Mouse (Mus musculus) adrenal gland, adult (tissue): ENCODE data around the gene Ikzf1.

Source experiments
- DNase-seq, 2 experiments: peaks; one replicate each; pipeline ENCODE4 v3.0.0; 2022 to 2023; ENCODE audit warnings: low spot score in 1 of 2; ENCODE audit not compliant: inconsistent age in 2 of 2

The Ikzf1 gene

GRCm38 (mm10) chr11:11690059-11690844, 5.4 kb downstream of the Ikzf1 start:
- peak in 1 of 2 experiments; percentile 27 for DNase-seq

- no peak for DNase-seq
Observed at GRCm38 (mm10) chr11:11690845-11691196, 6.0 kb downstream of the Ikzf1 start.

DNA sequence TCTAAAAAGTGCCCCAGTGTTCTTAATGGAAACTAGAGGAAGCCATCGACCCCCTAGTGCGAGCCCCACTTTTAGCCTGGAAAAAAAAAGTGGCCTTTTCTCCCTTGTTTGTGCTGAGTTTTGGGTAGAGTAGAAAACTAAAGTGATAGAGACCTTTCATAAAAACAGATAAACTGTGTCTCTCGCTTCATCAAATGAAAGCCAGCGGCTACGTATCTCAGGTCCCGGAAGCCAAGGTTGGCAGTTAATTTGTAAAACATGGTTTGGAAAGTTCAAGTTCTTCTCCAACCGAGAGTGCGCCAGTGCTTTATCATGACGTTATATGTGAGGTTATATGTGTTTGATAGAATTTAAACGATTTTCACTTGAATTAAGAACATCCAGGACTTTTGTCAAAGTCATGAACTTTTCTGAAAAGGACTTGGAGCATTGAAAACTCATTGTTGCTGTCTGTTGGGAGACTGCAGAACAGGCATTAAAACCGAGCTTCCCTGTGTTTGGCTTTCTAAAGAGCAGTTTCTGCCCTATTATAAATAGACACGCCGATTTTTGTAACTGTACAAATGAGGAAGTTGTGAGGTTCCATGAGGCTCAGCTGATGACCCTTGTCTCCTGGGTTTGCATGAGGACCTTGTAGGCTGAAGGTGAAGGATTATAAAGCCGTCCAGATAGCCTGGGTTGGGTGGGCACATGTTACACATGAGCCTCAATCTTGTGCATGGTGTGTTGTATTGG, 6.7 kb downstream of the Ikzf1 start:
- DNase-seq, result no peak

DNA sequence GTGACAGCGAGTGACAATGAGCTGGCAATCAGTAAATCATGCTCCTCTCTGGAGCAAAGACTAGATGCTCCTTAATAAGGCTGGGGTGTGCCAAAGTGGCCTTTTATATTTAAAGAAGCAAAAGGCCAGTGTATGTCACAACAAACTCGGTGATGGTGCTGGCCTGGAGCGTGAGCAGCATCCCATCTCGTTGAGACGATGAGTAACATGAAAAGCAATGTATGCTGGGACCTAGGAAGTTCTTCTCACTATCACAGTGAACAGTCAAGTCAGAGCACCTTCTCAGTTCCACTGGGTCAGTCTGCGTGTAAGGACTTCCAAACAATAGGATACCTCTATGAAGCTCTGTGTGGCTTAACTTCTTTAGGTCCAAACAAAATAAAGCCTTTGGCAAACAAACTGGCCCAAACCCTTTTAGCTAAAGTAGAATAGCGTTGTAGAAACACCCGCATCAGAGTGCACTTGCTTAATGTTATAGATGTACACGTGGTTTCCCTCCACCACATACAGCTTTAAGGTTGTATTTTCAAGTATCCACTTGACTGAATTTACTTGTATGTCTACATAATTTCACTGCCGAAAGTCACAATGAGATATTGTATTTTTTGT, 7.9 kb downstream of the Ikzf1 start:
- no peak for DNase-seq

GRCm38 (mm10) chr11:11693446-11693845, 8.6 kb downstream of the Ikzf1 start:
- DNase-seq, result no peak

DNA sequence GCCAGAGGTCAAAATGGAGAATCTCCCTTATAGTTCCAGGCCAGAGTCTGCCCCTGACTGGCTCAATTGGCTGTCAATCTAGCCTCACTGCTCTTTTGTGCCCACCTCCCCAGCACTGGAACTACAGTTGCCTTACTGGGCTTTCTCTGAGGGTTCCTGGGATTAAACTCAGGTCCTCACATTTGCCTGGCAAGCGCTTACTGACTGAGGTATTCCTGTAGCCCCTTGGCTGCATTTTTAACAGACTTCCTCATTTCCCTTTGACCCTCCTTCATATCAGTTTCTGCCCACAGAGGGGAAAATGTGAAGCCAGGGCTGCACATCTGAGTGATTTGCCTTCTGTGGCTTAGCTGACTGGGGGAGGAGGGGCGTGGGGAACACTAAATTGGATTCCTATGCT, 9.3 kb downstream of the Ikzf1 start:
- no peak for DNase-seq

DNA sequence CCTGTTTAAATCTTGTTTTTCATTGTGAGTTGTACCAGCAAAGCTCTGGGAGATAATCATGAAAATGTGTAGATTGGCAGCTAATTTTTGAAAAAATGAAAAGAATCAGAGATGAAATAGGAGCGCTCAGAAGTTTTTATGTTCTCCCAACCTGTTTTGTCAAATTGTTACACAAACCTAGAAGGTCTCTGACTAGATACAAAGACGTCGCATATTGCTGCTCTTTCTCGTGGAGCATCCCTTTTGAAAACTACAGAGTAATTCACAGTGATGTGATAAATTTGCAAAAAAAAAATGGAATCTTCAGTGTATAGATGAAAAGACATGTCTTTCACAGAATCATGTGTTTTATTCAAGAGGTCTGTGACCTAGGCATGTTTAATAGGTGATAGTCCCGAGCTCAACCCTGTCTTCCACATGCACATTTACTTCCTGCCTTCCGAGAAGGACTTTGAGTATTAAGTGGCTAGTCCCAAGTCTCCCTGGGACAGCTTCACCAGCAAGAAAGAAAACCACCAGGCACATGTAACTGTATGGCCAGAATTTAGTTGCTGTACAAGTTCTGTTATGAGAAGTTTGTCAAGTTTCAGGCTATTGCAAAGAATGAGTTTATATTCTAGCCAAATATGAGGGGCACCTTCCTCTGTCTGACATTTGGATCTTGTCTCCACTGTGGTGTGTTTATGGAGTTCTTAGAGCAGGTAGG, 9.8 kb downstream of the Ikzf1 start:
- no peak for DNase-seq

DNA sequence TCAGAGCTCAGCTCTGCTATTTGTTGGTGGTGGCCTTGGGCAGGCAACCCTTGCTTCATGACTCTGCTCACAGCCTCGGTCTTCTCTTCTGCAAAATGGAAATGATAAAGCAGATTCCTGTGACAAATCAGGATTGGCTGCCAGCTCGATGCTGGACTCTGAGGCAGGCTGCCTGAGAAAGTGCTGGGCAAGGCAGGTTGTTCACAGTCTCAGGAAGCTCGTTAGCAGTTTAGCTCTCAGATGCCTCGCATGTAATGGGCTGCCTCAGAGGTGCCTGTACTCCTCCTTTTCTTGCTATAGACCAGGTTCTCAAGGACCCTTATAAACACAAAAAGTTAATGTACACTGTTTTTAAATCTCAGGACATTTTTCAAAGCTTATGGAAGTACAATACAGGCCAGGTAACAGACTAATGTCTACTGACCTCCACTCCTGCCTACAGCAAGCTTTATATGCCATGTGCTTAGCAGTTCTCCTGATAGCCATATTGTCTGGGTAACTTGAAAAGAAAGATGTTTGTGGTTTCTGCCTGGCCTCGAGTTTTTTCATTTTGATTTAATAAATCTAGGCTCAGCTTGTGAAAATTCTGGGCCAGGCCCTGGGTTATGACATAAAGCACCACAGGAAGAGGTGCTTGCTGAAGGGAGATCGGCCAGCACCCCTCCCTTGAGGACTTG, 10.5 kb downstream of the Ikzf1 start:
- no peak for DNase-seq

DNA sequence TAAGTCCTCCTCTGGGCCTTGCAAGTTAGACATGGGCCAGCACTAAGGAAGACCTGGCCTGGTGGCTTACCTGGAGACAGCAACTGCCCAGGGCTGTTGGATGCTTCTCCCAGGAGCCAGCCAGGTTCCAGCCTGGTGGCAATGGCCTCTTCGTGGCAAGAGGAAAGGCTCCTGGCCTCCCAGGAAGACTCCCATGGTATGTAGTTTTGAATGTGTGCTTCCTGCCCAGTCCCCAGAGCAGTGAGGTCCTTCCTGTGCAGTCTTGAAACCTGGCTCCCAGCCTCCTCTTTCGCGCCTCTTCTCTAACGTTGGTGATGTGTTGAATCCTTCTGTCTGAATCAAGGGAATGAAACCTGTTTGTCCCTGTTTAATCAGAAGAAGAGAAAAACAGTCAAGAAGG, 11.1 kb downstream of the Ikzf1 start:
- no peak for DNase-seq

DNA sequence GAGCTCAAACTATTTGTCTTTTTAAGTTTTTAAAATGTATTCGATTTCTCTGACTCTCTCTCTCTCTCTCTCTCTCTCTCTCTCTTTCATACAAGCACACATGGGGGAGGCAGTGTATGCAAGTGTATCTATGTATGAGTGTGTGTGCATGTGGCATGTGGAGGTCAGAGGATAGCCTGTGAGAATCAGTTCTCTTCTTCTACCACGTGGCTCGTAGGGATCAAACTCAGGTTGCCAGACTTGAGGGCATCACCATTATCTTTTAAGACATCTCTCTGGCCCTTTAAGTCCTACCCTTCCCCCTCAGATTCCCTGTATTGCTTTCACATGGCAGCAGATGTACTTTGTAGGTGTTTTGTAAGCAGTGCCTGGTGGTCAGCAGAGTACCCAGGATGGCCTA, 12.0 kb downstream of the Ikzf1 start:
- DNase-seq, result no peak

DNA sequence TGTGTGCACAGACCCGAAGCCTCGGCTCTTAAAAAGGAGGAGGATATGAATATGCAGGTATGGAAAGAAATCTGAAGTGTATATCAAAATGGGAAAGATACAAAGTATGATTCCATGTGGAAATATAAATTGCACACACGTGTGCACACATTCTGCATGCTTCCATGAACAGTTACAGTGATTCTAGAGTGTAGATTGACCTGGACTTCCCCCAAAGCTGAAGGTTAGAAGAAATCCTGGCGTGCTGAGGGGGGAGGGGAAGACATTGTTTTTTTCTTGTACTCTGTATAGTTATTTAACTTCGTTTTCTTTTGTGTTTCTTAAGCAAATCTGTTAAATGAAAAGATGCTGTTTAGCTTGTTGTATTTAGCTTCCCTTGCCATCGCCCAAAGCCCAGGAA, 16.6 kb downstream of the Ikzf1 start:
- no peak for DNase-seq

DNA sequence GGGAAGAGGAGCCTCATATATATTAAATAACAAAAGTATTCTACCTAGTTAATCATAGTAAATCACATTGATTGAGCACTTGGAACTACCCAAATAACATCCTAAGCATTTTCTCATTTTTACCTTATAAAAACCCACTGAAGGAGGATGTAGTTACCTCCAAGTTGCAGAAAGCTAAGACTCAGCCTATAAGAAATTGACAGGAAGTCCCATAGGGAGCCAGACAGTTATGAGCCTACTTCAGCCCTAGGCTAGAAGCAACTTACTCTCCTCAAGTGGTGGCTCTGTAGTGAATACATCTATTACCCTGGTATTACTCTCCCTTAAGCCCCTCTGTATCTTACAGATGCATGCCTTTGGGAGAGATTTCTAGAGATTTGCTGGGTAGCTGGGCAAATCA, 19.0 kb downstream of the Ikzf1 start:
- no peak for DNase-seq

DNA sequence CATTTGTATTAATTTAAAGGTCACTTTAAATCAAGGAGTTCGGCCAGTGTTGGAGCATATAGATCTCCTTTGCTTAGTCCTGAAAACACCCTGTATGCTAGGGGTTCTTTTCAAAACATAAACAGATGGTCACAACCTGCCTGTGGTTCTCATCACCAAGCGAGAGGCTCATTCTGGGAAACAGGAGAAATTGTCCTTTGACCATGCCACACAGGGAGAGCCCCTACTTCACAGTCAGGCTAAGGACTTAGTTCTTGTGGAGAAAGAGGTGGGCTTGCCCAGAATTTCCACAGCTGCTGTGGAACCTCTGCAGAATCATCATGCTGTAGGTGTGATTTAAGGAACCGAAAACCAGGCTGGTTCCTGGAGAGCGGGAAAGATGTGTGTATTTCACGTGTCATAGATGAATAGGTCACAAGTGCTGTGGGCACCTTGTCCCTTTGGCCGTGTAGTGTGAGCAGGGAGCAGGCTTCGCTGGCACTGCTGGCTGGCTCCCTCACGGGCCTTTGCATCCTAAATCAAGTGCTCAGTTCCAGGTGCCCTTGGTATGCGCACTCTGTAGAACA, 23.4 kb downstream of the Ikzf1 start:
- DNase-seq, result no peak

GRCm38 (mm10) chr11:11709311-11709710, 24.5 kb downstream of the Ikzf1 start:
- no peak for DNase-seq

- DNase-seq, result no peak
Observed at GRCm38 (mm10) chr11:11710718-11711117, 25.9 kb downstream of the Ikzf1 start.

- DNase-seq, result no peak
Observed at GRCm38 (mm10) chr11:11711748-11712147, 26.9 kb downstream of the Ikzf1 start.

DNA sequence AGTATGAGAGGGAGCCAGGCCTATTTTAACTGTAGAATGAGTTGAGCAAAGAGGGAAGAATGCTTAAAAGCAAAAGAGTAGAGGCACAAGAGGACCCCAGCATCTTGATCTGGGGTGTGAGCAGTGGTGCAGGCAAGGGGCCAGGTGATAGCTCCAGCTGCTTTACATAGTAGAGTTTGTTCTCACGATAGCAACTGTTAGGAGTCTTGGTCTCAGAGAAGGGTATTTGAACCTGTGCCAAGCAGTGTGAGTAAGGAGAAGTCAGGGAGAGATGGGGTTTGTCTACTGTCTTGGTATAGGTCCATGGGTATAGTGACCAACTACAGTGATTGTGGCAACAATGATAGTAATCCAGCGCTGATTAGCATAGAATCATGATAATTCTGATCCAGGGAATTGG, 29.9 kb downstream of the Ikzf1 start:
- DNase-seq, result no peak

DNA sequence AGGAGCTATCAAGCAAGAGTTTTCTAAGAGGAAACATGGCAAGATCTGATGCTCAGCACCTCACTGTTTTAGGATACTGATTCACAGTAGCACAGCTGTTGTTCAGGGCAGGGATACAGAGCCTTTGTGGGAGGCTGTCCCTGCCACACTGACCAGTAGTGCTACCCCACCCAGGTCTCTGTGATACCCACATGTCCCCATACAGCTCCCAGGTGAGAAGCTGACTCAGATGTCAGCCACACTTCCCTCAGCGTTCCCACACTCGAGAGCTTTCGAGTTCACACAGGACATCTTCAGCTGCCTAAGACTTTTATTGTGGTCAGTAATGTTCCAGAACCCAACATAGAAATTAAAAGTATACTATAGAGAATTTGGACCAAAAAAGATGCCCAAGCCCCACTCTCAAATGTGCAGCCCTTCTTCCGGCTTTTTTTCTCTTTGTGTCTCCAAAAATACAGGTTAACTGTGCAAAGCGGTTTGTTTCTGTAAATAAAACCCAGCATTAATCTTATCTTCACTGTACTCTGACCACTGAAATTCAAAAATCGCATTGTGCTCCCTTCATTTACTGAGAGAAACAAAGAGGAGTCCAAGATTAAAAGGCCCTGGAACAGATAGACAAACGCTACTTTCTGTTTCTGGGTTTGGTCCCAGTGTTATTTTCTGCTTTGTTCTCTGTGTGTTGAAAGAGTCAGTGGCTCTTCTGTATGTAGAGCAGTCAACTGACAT, 31.3 kb downstream of the Ikzf1 start:
- DNase-seq, result no peak

DNA sequence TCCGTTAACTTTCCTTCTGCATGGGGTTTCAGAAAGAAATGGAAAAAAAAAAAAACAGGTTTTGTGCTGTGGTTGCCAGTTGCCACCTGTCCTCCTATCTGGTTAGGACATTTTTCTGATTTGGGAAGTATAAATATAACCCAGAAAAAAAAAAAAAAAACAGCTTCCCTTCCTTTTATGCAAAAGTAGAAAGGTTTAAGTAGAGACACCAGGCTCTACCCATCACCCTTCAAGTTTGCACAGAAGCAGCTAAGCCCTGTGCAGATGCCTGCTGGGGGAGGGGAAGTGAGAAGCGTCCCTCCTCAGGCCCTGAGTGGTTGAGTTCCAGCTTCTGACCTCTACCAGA, 31.9 kb downstream of the Ikzf1 start:
- no peak for DNase-seq

- no peak for DNase-seq
Observed at GRCm38 (mm10) chr11:11717606-11718167, 32.9 kb downstream of the Ikzf1 start.
